Mouse (Mus musculus) B cell, adult 62 days (primary cell): ENCODE data around the gene Spag5. TPM values are rescaled to one million over a fixed set of nuclear protein-coding genes. Genes with fewer than 3 reads are reported as not detected.

Experiments
- total RNA-seq: library from RNA; stranded (reverse); gene quantifications from 4 replicates; pipeline ENCODE4 v1.2.4, GENCODE M21; 2023

Gene Spag5
- 2.2 to 7.1 TPM (median 5.1 TPM) in 4 replicates for total RNA-seq

DNA sequence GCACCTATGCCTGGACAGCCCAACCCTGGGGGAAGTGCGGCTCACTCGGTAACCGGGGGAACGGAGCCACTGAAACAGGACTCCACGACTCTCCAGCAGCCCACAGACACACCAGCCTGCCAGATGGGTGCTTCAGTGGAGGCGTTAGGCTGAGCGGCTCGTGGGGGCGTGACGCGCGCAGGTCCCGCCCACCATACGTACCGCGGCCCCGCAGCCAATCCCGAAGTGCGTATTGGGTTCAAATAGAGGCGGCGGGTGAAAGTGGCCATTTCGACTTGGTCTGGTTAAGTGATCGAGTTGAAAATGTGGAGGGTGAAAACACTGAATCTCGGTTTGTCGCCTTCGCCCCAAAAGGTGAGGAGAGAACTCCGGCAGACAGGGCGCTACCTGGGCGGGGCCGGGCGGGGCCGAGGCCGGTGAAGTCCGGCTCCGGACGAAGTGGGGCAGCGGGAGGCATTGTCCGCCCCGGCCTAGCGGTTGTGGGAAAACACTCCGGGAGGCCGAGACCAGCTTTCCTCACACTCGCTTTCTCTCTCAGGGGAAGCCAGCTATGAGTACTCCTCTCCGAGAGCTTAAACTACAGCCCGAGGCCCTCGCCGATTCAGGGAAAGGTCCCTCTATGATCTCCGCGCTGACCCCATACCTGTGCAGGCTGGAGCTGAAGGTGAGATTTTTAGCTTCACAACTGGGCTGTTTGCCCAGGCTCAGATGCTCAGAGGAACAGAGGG, at the start of gene Spag5:
Gene Spag5 (plus strand): TSS at position 173 of the 728 bp plus-strand sequence.

DNA sequence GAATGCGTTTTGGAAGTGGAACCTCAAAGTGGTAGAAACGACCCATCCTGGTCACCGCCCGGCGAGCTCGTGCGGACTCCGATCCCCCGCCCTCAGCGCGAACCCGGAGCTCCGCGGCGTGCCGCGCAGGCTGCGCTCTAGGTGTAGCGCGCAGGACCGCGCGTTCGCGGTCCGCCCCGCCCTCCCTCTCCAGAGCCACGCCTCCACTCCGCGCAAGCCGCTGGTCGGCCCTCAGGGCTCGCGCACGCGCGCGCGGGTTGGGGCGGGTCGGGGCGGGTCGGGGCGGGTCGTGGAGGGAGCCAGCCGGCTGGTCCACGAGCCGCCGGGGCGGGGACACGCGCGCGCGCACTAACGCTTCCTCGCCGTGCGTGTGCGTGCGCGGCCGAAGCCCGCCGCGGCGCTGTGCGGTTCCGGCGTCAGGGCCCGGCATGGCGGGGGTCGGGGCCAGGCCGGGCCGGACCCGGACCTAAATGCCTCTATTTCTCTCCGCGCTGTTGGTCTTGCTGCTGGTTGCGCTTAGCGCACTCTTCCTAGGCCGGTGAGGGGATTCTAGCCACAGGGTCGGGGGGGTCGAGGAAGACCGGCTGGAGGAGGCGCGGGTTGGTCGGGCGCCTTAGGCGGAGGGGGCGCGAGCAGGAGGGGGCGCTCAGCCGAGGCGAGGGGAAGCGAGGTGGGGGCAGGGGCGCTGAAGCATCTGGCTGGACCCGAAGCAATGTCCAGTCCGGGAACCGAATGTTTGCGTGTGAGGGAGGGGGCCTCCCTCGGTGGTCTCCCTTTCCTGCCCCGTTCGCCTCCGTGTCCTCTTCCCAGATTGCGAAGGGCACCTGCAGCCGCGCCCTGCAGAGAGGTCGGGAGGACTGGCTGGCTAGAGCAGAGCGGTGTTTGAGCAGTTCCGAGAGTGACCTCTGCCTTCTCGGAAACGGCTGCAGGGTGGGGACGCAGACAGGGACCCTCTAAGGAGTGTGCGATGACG, 39.7 kb upstream of the Spag5 start, which contains the start of gene 2610507B11Rik:
Gene 2610507B11Rik (plus strand): TSS at position 373 of the 973 bp plus-strand sequence.

DNA sequence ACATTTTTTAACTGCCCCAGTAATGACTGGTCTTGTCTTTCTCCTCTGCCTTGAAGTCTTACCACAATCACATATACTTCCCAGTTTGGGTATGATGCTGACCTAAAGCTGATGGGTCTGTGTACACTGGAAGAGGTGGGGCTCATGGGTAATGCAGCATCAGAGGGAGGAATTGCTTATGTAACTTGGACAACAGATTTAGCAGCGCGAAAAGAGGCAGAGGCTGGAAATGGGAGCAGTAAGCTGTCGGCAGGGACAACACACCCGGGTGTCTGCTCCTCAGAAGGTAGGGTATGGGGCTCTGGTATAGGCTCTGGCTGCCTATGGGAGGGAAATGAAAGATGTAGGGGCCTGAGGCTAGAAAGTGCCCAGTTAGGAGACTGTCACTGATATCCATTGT, 10.7 kb upstream of the Spag5 start, which contains the start of gene BC030499:
Gene BC030499 (plus strand): TSS at position 188 of the 400 bp plus-strand sequence.

GRCm38 (mm10) chr11:78322860-78323259, 21.5 kb downstream of the Spag5 start, which contains the start of gene Aldoc:
Gene Aldoc, plus strand, starts transcription at chr11:78322968.

GRCm38 (mm10) chr11:78327634-78328511, 26.5 kb downstream of the Spag5 start, which contains the start of gene Pigs:
Gene Pigs, plus strand, starts transcription at chr11:78328415.

DNA sequence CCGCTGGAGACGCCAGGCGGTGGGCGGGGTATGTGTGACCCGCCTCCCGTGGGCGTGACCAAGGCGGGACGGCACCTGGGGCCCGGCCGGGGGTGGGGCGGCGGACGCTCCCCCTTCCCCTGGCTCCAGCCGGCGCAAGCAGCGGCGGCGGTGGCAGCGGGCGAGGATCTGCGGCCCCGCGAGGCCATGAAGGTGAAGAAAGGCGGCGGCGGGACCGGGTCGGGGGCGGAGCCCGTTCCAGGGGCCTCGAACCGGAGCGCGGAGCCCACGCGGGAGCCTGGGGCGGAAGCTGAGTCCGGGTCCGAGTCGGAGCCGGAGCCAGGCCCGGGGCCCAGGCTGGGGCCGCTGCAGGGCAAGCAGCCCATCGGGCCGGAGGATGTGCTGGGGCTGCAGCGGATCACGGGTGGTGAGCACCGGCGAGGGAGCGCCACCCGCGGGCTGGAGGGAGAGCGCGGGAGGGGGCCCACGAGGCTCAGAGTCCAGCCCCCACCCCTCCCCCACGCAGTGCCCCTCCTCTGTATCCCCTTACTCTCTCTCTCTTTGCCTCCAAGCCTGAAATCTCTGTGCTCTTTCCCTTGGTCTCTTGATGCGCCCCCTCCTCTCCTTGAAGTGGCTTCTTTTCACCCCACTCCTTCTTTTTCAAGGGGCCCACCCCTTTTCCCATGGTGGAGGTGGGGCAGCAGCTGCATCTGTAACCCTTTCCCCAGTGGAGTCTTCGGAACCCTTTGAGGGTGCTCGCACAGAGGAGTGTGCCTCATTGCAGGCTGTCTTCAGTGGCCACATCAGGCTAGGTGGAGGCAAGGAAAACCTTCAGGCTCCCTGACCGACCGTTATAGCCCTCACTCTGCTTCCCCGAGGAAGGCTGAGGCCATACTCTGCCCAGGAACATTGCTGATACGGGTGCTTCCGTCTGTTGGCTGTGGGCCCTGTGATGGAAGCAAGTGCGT, 42.3 kb downstream of the Spag5 start, which contains the start of gene Unc119:
Gene Unc119 (plus strand): TSS at position 102 of the 947 bp plus-strand sequence.

Other genes starting within 250 kb of the Spag5 start
- 23.7 to 25.0 TPM (median 24.0 TPM) in 4 replicates for gene Eral1, start 221.1 kb upstream of the Spag5 start, total RNA-seq
- 15.7 to 20.1 TPM (median 16.6 TPM) in 4 replicates for gene Fam222b, start 206.9 kb upstream of the Spag5 start, total RNA-seq
- gene Traf4, start 135.9 kb upstream of the Spag5 start, total RNA-seq: 50.8 to 67.2 TPM (median 56.4 TPM) in 4 replicates
- 16.5 to 22.9 TPM (median 19.9 TPM) in 4 replicates for gene Nek8, start 124.9 kb upstream of the Spag5 start, total RNA-seq
- gene Tlcd1, start 124.8 kb upstream of the Spag5 start, total RNA-seq: 2.1 to 5.5 TPM (median 4.1 TPM) in 4 replicates
- 2,528 to 2,656 TPM (median 2,571 TPM) in 4 replicates for gene Rpl23a, start 117.9 kb upstream of the Spag5 start, total RNA-seq
- 0.81 to 1.8 TPM (median 1.6 TPM) in 3 of 4 replicates, not detected in the other for gene Rab34, start 113.1 kb upstream of the Spag5 start, total RNA-seq
- 0.63 TPM in 1 of 4 replicates, not detected in the others for gene Proca1, start 108.1 kb upstream of the Spag5 start, total RNA-seq
- gene Sdf2, start 55.8 kb upstream of the Spag5 start, total RNA-seq: 54.3 to 61.5 TPM (median 58.9 TPM) in 4 replicates
- 74.7 to 76.9 TPM (median 76.1 TPM) in 4 replicates for gene Supt6, start 55.5 kb upstream of the Spag5 start, total RNA-seq
- 115 to 122 TPM (median 118 TPM) in 4 replicates for gene 2610507B11Rik, start 39.8 kb upstream of the Spag5 start, total RNA-seq
- gene BC030499, start 10.7 kb upstream of the Spag5 start, total RNA-seq: 1.2 to 3.9 TPM (median 2.8 TPM) in 4 replicates
- 29.4 to 37.0 TPM (median 32.5 TPM) in 4 replicates for gene Aldoc, start 21.4 kb downstream of the Spag5 start, total RNA-seq
- 53.5 to 55.3 TPM (median 54.2 TPM) in 4 replicates for gene Pigs, start 26.9 kb downstream of the Spag5 start, total RNA-seq
- 50.8 to 68.8 TPM (median 61.6 TPM) in 4 replicates for gene Unc119, start 42.0 kb downstream of the Spag5 start, total RNA-seq
- not detected in 4 replicates for gene Foxn1, start 85.0 kb downstream of the Spag5 start, total RNA-seq
- gene Slc13a2, start 120.7 kb downstream of the Spag5 start, total RNA-seq: not detected in 4 replicates
- gene Slc46a1, start 164.2 kb downstream of the Spag5 start, total RNA-seq: 0.48 to 1.8 TPM (median 0.79 TPM) in 4 replicates
- gene Sarm1, start 196.2 kb downstream of the Spag5 start, total RNA-seq: 1.8 to 3.0 TPM (median 1.8 TPM) in 4 replicates
- not detected in 4 replicates for gene Vtn, start 197.6 kb downstream of the Spag5 start, total RNA-seq
- not detected in 4 replicates for gene Sebox, start 201.9 kb downstream of the Spag5 start, total RNA-seq
- gene Tmem199, start 210.6 kb downstream of the Spag5 start, total RNA-seq: 32.6 to 37.1 TPM (median 35.7 TPM) in 4 replicates
- gene Poldip2, start 210.7 kb downstream of the Spag5 start, total RNA-seq: 35.9 to 39.9 TPM (median 37.7 TPM) in 4 replicates
- gene Tnfaip1, start 234.8 kb downstream of the Spag5 start, total RNA-seq: 15.5 to 17.8 TPM (median 16.7 TPM) in 4 replicates
- 21.9 to 36.4 TPM (median 30.8 TPM) in 4 replicates for gene Ift20, start 234.8 kb downstream of the Spag5 start, total RNA-seq
- gene Tmem97, start 249.2 kb downstream of the Spag5 start, total RNA-seq: 3.9 to 7.7 TPM (median 4.4 TPM) in 4 replicates